Mouse (Mus musculus) MEL (cell line): ENCODE measurements at regions not wholly inside any gene's neighbourhood (a gene's known extent, or its start where the extent isn't known, plus 50 kb on each side); places are given as distances from the start of the nearest gene placed in this dataset.

ENCODE experiments used
- CTCF ChIP-seq, 3 experiments: IDR thresholded peaks in 2 of 3; conservative IDR thresholded peaks in 1 of 3; 2 replicates each; pipeline ENCODE4 v1.5.1; 2011 to 2012; ENCODE audit warnings: low read length in 3 of 3, low read depth in 2 of 3, mild to moderate bottlenecking in 2 of 3, improper control_type of control experiment in 1 of 3, inconsistent platforms in 1 of 3, mixed read lengths in 1 of 3, moderate library complexity in 1 of 3; ENCODE audit not compliant: control insufficient read depth in 1 of 3, insufficient read depth in 1 of 3, poor library complexity in 1 of 3, severe bottlenecking in 1 of 3
- NELFE ChIP-seq: IDR thresholded peaks from 2 replicates; pipeline ENCODE4 v1.6.1; 2011; ENCODE audit warnings: low read depth, low read length, improper control_type of control experiment
- POLR2AphosphoS2 ChIP-seq: IDR thresholded peaks from 2 replicates; pipeline ENCODE4 v1.6.1; 2011; ENCODE audit warnings: low read length, improper control_type of control experiment
- POLR2AphosphoS5 ChIP-seq: IDR thresholded peaks from 2 replicates; pipeline ENCODE4 v1.6.1; 2012; ENCODE audit warnings: low read depth, borderline replicate concordance, mild to moderate bottlenecking, inconsistent platforms, low read length, moderate library complexity, mixed read lengths
- SMC3 ChIP-seq: IDR thresholded peaks from 2 replicates; pipeline ENCODE4 v1.6.1; 2011; ENCODE audit warnings: low read depth, low read length, improper control_type of control experiment
- TAL1 ChIP-seq: IDR thresholded peaks from 2 replicates; pipeline ENCODE4 v1.6.1; 2012; ENCODE audit warnings: mild to moderate bottlenecking, inconsistent platforms, low read length, moderate library complexity, mixed read lengths

DNA sequence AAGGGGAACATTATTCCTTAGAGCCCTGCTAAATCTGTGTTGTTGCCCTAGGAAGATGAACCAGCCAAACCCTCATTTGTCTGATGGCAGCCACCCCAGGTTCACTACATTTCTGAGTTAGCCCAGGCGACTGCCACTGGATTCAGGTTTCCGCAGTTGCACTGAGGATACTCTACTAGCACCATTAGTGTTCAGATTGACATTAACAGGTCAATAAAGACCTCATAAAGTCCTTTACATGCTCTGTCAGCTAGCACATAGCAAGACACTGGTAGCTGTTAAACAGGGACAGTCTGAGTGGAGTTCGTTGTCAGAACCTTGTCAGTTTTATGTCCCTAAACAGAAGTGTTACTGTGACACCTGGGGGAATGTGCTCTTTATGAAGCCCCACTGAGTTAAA lies 345.1 kb downstream of the Stim2 start:
- TF ChIP-seq POLR2AphosphoS5 = no peak
- TF ChIP-seq POLR2AphosphoS2 = no peak
- no peak for TF ChIP-seq SMC3
- TF ChIP-seq CTCF (IDR thresholded peaks at IDR 0.05 in 2 of 3, conservative IDR thresholded peaks at IDR 0.05 in 1 of 3; ENCODE audit: control insufficient read depth in 1 of 3, insufficient read depth in 1 of 3, low read depth in 2 of 3, low read length in 3 of 3, poor library complexity in 1 of 3, severe bottlenecking in 1 of 3) = no peak
- TF ChIP-seq NELFE = no peak
- no peak for TF ChIP-seq TAL1
